Mouse (Mus musculus): Measurements from ENCODE around the gene Pld6. TPM values are rescaled to one million over a fixed set of nuclear protein-coding genes. Genes with fewer than 3 reads are reported as not detected.
A peak's percentile ranks its signal among the peaks of the same experiment; 100 is the strongest.

Gene Pld6
- polyA plus RNA-seq, 1 experiment: not detected

DNA sequence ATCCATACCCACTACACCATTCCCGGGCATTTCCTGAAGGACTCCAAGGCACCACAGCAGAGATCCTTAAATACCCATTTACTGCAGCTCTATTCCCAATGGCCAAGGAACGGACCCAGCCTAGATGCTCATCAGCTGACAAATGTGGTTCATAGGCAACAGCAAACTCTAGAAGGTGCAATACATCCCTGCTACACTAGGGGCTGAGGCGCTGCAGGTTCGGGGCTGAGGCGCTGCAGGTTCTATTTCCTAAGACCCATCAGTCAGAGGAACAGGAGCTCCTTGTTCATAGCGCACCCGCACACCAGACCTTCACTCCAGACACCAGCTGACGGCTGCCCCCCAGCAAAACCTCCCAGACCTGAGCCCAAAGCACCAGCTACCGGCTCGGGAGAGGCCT, 13.0 kb upstream of the Pld6 start:
- TF ChIP-seq POLR2A (IDR thresholded peaks at IDR 0.05; ENCODE audit: insufficient read depth, low read depth, low read length) (no peak), CTCF (IDR thresholded peaks at IDR 0.05; ENCODE audit: insufficient read depth, low read depth, low read length) (no peak)
- H3K4me3 ChIP-seq (ENCODE audit: insufficient read depth, low read depth, low read length): no peak overlapping the region
- 95% methylated on average over 10 of the region's 10 CpGs for WGBS

DNA sequence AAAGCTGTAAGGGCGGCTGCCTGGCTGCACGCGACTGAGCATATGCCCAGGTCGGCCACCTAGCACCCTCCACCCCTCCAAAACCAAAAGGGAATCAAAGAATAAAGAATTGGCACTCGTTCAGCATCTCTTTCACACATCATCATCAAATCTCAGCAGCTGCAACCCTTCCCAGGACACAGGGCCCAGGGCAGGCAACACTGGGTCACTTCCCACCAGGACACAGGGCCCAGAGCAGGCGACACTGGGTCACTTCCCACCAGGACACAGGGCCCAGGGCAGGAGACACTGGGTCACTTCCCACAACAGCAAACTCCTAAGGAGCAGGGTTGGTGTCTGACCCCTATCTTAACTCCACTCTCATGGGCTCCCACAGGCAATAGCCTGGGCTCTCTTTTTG, 5.9 kb upstream of the Pld6 start:
- TF ChIP-seq CTCF (IDR thresholded peaks at IDR 0.05; ENCODE audit: insufficient read depth, low read depth, low read length): no peak
- TF ChIP-seq POLR2A (IDR thresholded peaks at IDR 0.05; ENCODE audit: insufficient read depth, low read depth, low read length): no peak
- WGBS: 94% methylated on average over 6 of the region's 6 CpGs
- no peak overlapping the region for H3K27ac ChIP-seq (ENCODE audit: insufficient read depth, low read depth, low read length)
- H3K4me3 ChIP-seq (ENCODE audit: insufficient read depth, low read depth, low read length): no peak overlapping the region
- H3K4me1 ChIP-seq (ENCODE audit: control insufficient read depth, insufficient read depth, low read length): no peaks in the 10 kb centered on the region

More for the DNA sequence above, 13.0 kb upstream of the Pld6 start:
- Histone ChIP-seq H3K4me1 (ENCODE audit: control insufficient read depth, insufficient read depth, low read length) (0 out of 2 replicates have a peak, but pooled peaks cover 2% of the 10 kb centered on the region), H3K27ac (ENCODE audit: insufficient read depth, low read depth, low read length) (no peak overlapping the region)

DNA sequence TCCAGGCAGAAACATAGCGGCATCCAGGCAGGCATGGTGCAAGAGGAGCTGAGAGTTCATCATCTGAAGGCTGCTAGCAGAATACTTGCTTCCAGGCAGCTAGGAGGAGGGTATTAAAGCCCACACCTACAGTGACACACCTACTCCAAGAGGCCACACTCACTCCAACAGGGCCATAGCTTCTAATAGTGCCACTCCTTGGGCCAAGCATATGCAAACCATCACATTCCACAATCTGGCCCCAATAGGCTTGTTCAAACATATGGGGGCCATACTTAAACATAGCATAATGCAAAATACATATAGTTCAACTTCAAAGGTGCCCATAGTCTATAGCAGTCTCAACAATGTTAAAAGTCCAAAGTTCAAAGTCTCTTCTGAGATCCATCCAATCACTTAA, 1.9 kb upstream of the Pld6 start:
- Histone ChIP-seq H3K4me1 (ENCODE audit: control insufficient read depth, insufficient read depth, low read length) (peaks cover 14% of the 10 kb centered on the region; the same call in 1 of the 2 replicates), H3K27ac (ENCODE audit: insufficient read depth, low read depth, low read length) (no peak overlapping the region), H3K4me3 (ENCODE audit: insufficient read depth, low read depth, low read length) (no peak overlapping the region)
- no peak for TF ChIP-seq CTCF (IDR thresholded peaks at IDR 0.05; ENCODE audit: insufficient read depth, low read depth, low read length)
- TF ChIP-seq POLR2A (IDR thresholded peaks at IDR 0.05; ENCODE audit: insufficient read depth, low read depth, low read length): no peak
- 93% methylated on average over 1 of the region's 1 CpGs for WGBS

DNA sequence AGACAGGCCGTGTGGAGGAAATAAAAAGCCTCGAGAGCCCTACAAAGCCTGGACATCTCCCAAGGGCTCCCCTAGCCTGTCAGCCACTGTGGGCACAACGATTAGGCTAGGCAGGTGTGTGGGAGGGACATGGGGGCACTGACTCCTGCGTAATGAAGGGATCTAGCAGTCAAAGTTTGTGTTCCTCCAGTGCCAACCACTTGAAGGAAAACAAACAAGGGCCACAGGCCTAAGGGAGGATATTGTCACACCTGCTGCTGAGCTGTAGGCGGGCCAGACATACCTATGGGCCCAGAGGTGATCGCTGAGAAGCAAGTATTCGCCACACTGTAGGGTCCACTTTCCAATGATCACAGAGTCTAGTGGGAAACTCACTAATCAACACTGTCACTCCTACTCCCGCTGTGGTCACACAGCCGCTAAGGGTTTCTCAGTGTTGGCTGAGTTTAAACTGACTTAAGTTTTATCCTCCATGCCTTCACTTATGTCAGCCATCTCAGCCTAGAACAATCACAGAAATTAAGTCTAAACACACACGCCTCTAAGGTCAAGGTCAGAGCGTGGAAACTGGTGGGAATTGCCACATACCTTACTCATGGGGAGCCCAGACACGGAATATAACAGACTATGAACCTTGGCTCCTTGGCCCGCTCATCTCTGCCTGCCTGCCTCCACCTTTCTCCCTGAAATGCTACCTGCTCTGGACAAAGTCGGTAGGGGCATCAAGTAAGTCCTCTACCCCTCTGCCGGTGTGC, 824 bp downstream of the Pld6 start:
- WGBS: 54% methylated on average over 15 of the region's 15 CpGs
- Histone ChIP-seq H3K4me3 (ENCODE audit: insufficient read depth, low read depth, low read length) (peak overlapping the region; percentile 35), H3K27ac (ENCODE audit: insufficient read depth, low read depth, low read length) (no peak overlapping the region), H3K4me1 (ENCODE audit: control insufficient read depth, insufficient read depth, low read length) (peaks cover 14% of the 10 kb centered on the region; the same call in 1 of the 2 replicates)
- TF ChIP-seq POLR2A (IDR thresholded peaks at IDR 0.05; ENCODE audit: insufficient read depth, low read depth, low read length): no peak
- TF ChIP-seq CTCF (IDR thresholded peaks at IDR 0.05; ENCODE audit: insufficient read depth, low read depth, low read length): no peak

DNA sequence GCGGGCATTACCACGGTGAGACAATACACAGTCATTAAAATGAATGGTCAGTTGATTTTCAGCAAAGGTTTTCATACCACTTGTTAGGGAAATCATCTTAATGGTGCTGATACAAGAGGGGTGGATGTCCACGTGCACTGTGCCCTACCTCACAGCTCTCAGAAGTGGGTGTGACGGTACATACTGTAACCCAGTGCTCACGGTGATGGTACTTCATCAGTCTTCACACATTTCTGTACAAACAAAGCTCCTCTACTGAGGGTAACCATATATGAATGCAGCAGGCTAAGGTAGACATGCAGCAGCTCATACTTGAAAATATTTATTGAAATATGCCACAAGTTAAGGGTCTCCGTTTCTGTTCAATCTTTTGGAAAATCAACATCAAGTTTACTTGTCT, 3.9 kb downstream of the Pld6 start:
- peaks cover 14% of the 10 kb centered on the region; the same call in 1 of the 2 replicates for H3K4me1 ChIP-seq (ENCODE audit: control insufficient read depth, insufficient read depth, low read length)
- no peak overlapping the region for H3K4me3 ChIP-seq (ENCODE audit: insufficient read depth, low read depth, low read length)
- TF ChIP-seq CTCF (IDR thresholded peaks at IDR 0.05; ENCODE audit: insufficient read depth, low read depth, low read length): no peak
- TF ChIP-seq POLR2A (IDR thresholded peaks at IDR 0.05; ENCODE audit: insufficient read depth, low read depth, low read length): no peak
- 80% methylated on average over 6 of the region's 6 CpGs for WGBS
- H3K27ac ChIP-seq (ENCODE audit: insufficient read depth, low read depth, low read length): no peak overlapping the region

DNA sequence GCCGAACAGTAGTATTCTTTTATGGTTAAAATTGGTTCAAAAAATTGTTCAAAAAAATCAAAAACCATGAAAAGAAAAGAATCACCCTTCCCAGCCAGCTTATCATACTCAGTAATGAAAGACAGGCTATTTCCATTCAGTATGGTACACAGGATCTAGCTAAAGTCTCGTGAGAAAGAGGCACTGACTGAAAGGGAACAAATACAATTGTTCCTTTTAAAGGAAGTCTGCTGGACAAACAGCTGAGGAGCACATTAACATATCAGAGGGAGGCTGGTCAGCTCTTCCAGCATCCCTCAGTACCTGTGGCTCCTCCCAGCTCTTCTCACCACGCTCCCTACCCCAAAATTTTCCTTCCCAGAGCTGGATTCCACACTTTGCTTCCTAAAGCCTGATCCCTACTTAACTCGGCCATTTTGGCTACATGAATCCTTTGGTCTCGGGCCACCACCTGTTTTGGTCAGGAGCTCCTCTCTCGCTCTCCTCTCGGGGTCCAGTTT, 5.3 kb downstream of the Pld6 start:
- H3K4me1 ChIP-seq (ENCODE audit: control insufficient read depth, insufficient read depth, low read length): peaks cover 8% of the 10 kb centered on the region; the same call in 1 of the 2 replicates
- no peak overlapping the region for H3K4me3 ChIP-seq (ENCODE audit: insufficient read depth, low read depth, low read length)
- TF ChIP-seq CTCF (IDR thresholded peaks at IDR 0.05; ENCODE audit: insufficient read depth, low read depth, low read length): no peak
- no peak for TF ChIP-seq POLR2A (IDR thresholded peaks at IDR 0.05; ENCODE audit: insufficient read depth, low read depth, low read length)
- 69% methylated on average over 7 of the region's 7 CpGs for WGBS
- no peak overlapping the region for H3K27ac ChIP-seq (ENCODE audit: insufficient read depth, low read depth, low read length)

DNA sequence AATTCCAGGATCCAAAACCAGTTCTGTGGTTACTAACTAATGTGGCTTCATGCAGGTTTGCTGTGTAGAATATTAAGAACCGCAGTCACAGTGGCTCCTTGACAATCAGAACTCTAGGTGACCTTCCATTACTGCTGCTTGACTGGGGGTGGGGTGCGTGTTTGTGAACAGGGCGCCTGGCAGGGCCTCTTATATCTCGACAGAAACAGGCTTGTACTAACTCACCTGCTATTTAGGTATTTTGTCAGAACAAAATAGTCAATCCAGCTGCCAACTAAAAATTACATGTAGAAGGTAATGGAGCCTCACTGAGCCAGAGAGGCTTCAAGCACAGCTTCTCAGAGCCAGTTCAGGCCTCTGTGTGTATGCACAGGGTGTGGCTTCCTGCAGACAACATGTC, 7.2 kb downstream of the Pld6 start:
- WGBS: 88% methylated on average over 4 of the region's 4 CpGs
- Histone ChIP-seq H3K4me1 (ENCODE audit: control insufficient read depth, insufficient read depth, low read length) (no peaks in the 10 kb centered on the region), H3K4me3 (ENCODE audit: insufficient read depth, low read depth, low read length) (no peak overlapping the region), H3K27ac (ENCODE audit: insufficient read depth, low read depth, low read length) (no peak overlapping the region)
- TF ChIP-seq POLR2A (IDR thresholded peaks at IDR 0.05; ENCODE audit: insufficient read depth, low read depth, low read length) (no peak), CTCF (IDR thresholded peaks at IDR 0.05; ENCODE audit: insufficient read depth, low read depth, low read length) (no peak)

DNA sequence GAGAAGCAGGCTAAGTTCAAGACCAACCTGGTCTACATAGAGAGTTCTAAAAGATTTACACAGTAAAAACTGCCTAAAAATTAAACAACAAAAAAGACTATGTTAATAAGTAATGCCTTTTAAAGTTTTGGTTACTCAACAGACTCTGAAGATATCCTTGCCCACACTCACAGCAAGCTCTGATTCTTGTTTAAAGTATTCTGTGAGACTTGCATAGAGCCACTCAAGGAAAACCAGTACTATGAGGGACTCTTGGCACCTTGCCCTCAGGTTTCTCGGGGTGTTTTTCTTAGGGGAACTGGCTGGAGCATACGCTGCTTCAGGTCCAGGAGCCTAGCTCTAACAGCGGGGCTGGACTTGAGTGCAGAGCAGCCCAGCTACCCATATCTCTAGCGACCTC, 8.0 kb downstream of the Pld6 start:
- no peak for TF ChIP-seq POLR2A (IDR thresholded peaks at IDR 0.05; ENCODE audit: insufficient read depth, low read depth, low read length)
- TF ChIP-seq CTCF (IDR thresholded peaks at IDR 0.05; ENCODE audit: insufficient read depth, low read depth, low read length): no peak
- Histone ChIP-seq H3K27ac (ENCODE audit: insufficient read depth, low read depth, low read length) (no peak overlapping the region), H3K4me3 (ENCODE audit: insufficient read depth, low read depth, low read length) (no peak overlapping the region), H3K4me1 (ENCODE audit: control insufficient read depth, insufficient read depth, low read length) (no peaks in the 10 kb centered on the region)
- 69% methylated on average over 4 of the region's 4 CpGs for WGBS

DNA sequence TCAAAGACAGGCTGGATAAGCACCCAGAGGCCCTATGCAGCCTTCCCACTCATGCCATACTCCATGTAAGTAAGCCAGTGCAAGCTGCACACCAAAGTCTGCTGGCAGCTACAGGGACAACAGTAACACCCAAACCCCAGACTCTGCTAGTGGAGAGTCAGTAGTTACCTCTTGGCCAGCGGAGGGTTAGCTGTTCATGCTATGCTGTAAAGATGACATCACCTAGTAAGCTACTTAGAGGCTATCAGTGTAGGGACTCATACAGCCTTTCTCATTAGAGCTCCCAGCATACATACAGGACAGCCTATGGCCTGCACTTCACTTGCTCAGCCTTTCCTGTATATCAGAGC, 8.6 kb downstream of the Pld6 start:
- Histone ChIP-seq H3K4me1 (ENCODE audit: control insufficient read depth, insufficient read depth, low read length) (no peaks in the 10 kb centered on the region), H3K4me3 (ENCODE audit: insufficient read depth, low read depth, low read length) (no peak overlapping the region), H3K27ac (ENCODE audit: insufficient read depth, low read depth, low read length) (no peak overlapping the region)
- TF ChIP-seq POLR2A (IDR thresholded peaks at IDR 0.05; ENCODE audit: insufficient read depth, low read depth, low read length): no peak
- no peak for TF ChIP-seq CTCF (IDR thresholded peaks at IDR 0.05; ENCODE audit: insufficient read depth, low read depth, low read length)
- 85% methylated on average over 1 of the region's 1 CpGs for WGBS

Data from olfactory bulb, adult 2 months (tissue).